Mouse (Mus musculus) lung, postnatal 10 days (tissue): Measurements from ENCODE around the gene Gm20708.
"Not testable (repeated sequence)": the region's sequence is repeated elsewhere in the genome, so short reads cannot be mapped to it uniquely, and the experiment has no call there.

Experiments used
- DNase-seq: peaks from one replicate; pipeline ENCODE4 v3.0.0; 2021

Gm20708 gene

DNA sequence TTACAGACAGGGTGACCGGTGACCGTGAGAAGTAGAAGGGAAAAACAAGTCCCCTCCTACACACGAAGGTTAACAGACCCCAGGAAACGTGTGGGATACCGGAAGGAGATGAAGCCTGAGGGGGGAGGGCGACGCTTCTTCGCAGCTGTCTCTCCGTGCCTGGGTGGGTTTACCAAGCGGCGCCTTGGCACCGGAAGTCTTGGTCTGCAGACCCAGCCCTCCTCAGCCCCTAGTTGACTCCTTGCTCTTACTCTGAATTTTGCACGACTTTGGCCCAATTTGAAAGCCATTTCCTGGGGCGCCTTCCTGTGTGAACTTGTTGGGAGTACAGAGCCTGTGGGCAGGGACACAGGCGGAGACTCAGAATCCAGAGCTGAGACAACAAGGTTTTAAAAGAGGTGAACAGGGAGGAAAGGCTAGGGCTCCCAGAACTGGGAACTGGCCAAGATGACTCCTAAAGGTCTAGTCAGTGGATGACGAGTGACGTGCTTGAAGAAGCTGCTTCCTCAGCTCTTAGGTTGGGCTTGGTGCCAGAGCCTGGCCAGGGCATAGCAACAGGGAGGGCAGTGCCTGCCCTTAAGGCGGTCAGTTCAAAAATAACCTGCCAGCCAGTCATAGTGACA lies 28.2 kb upstream of the Gm20708 start:
- DNase-seq = peak; percentile 89

DNA sequence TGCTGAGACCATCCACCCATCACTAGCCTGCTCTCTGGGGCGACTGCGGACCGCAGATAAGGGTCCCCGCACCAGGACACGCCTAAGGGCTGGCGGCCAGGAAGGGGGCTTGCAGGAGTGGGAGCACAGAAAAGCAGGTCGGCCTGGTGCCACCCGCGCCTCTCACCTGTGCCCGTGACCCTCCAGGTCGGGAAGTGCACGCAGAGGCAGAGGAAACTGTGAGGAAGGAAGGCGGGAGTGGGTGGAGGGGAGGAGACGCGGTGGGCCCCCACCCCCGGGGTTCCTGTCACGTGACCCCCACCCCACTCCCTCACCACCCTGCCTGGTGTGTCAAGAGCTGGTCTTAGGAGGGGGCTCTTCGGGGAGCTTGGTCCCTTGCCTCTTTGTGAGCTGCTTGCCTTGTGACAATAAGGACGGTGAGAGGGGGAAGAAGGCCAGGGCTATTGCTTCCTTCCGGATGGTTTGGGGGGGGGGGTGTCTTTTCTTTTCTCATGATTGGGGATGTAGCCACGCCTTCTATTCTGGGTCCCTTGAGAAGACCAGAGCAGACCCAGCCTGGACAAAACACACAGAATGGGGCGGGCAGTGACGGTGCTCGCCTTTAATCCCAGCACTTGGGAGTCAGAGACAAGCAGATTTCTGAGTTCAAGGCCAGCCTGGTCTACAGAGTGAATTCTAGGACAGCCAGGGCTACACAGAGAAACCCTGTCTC lies 27.3 kb upstream of the Gm20708 start, which contains the start of the genes Tmc8 and Tmc6:
Gene Tmc8, plus strand, starts transcription at position 84 of the 712 bp plus-strand sequence.
Gene Tmc6, minus strand, starts transcription at position 206 of the 712 bp plus-strand sequence.
- peak; percentile 77 for DNase-seq

DNA sequence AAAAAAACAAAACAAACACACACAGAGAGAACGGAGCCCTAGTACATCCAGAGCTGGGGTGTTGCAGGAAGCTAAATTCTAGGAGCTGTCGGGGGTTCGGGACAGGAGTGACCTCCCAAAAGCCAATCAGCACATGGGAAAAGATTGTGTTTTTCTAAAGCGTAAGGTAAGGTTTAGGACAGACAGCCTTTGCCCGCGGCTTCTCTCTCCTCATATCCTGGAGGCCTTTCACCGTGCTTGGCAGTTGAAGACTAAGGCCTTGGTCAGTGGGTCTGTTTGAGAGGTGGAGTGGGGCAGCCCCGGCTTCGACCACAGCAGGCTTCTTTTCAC lies 26.8 kb upstream of the Gm20708 start:
- DNase-seq = no peak

DNA sequence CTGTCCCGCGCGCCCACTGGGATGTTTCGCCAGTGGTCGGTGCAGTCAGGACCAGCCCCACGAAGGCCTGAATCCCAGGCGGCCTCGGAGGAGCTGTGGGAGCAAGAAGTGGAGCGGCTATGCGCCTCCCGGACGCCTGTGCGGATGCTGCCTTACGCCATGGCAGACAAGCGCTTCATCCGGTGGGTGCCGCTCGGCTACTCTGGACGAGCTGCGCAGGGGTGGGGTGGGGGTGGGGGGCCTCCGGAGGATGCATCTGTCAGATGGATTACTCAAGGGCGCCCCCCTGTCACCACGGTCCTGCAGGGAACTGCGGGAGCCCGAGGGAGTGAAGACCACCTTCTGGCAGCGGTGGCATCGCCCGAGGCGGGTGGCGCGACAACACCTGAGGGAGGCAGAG lies 26.4 kb upstream of the Gm20708 start:
- peak; percentile 88 for DNase-seq

DNA sequence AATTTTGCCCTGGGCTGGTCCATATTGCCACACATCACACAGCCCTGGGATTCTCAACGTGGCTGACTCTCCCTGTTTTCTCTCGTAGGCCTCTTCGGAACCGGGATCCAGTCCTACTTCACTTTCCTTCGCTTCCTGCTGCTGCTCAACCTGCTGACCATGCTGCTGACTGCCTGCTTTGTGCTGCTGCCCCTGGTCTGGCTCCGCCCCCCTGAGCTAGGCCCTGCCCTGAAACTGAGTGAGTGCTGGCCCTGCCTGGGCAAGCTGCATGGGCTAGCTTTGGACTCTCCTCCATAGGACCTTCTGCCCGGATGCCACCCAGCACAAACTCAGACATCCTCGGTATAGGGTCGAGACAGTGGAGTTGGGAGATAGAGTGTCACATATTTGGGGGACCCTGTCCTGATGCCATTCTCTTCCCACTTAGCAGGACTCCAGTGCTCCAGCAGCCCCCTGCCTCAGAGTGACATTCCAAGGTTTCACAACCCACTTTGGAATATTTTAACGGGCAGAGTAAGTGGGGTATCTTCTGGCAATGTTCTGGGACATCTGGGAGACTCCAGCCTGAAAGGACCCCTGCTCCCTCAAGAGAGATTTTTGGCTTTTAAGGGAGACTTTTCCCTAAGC lies 25.7 kb upstream of the Gm20708 start:
- DNase-seq = peak; percentile 56

DNA sequence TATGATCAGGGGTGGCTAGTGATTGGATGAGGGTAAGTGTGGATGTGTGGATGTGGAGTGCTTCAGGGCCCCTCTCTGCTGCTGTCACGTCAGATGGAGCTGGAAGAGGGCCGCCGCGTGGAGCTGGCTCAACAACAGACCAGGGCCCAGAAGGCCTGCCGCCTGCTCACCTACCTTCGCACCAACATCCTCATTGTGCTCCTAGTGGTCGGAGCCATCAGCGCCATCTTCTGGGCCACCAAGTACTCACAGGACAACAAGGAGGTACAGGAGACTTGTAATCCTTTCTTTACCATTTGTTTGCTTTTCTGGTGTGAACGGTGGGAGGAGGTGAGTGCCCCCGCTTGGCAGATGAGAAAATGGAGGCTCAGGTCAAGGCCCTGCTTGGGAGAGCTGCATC lies 23.2 kb upstream of the Gm20708 start:
- DNase-seq = peak; percentile 76

DNA sequence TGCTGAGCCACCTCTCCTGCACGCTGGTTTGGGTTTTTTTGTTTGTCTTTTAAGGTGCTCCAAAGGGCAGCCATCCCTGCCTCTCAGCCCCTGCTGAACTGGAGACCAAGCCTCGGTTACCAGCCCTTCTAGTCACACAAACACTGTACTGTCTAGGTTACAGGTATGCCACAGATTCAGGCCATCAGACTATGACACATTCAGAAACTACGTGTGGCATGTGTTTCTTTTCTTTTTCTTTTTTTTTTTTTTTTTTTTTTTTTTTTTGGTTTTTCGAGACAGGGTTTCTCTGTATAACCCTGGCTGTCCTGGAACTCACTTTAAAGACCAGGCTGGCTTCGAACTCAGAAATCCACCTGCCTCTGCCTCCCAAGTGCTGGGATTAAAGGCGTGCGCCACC lies 21.0 kb upstream of the Gm20708 start:
- not testable (repeated sequence) for DNase-seq

DNA sequence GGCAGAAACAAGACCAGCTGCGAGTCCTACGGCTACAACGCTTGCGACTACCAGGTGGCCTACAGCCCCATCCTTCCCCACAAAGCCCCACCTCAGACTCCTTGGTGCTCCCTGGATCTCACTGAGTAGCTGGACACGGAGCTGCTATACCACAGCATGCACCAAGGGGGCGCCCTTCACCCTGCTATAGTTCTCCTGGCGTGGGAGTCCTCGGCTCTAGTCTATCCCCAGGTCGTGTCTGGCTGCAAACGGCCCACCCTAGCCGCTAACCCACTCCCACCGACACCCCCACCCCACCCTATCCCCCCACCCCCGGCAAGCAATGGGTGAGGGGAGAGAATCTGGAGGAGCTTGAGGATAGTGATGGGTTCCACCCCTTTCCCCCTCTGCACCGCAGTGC lies 19.2 kb upstream of the Gm20708 start:
- peak; percentile 83 for DNase-seq

DNA sequence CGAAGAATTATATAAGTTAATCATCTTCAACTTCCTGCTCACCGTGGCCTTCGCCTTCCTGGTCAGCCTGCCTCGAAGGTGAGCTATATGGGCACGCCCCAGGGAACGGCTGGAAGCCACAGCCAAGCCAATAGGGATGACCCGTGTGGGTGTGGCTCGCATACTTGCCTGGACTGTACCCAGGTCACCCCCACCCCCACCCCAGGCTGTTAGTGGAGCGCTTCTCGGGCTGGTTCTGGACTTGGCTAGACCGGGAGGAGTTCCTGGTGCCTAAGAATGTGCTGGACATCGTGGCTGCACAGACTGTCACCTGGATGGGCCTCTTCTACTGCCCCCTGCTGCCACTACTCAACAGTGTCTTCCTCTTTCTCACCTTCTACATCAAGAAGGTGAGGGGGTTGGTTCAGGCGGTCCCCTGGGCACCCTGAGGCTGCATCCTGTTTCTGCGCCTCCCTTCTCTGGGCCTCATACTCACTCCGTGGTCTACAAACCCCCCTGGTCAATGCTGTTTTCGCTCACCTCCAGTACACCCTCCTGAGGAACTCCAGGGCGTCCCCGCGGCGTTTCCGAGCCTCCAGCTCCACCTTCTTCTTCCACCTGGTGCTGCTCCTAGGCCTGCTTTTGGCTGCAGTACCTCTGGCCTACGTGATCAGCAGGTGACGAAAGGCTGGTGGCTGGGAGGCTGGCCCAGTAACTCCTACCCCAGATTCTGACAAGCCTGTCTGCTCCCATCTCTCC lies 18.6 kb upstream of the Gm20708 start:
- peak; percentile 51 for DNase-seq

DNA sequence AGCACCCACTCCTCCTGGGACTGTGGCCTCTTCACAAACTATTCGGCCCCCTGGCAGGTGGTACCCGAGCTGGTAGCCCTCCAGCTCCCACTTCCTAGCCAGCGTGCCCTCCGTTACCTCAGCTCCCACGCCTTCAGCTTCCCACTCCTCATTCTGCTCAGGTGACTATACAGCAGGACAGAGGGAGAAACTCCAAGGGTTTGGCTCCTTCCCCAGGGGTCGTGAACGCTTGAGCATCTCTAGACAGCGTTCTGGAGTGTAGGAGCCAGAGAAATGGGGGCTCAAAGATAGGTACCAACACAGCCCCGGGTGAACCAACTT lies 18.1 kb upstream of the Gm20708 start:
- DNase-seq = no peak

DNA sequence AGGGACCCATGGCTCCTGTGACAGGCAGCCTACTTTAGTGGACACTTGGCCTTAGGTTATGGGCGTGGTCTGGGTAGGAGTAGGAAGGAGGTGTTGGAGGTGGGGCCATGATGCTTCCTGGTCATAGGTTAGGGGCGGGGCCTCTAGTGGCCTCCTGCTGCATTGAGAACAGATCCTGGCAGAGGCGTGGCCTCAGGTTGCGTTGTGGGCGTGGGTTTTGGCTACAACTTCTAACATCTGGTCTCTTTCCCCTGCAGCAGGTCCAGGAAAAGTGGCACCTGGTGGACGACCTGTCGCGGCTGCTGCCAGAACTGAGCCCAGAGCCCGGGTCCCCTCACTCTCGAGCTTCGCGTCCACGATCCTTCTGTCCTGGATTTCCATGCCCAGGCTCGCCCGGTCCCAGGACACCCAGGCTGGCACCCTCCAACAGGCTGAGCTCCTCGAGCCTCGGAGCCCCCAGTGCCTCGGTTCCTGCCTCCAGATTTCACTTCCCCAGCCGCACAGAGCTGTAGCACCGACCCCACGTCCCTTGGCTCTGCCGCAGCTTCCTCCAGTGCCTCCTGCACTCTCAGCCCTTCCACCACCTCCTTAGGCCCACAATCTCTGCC lies 17.1 kb upstream of the Gm20708 start:
- peak; percentile 87 for DNase-seq

DNA sequence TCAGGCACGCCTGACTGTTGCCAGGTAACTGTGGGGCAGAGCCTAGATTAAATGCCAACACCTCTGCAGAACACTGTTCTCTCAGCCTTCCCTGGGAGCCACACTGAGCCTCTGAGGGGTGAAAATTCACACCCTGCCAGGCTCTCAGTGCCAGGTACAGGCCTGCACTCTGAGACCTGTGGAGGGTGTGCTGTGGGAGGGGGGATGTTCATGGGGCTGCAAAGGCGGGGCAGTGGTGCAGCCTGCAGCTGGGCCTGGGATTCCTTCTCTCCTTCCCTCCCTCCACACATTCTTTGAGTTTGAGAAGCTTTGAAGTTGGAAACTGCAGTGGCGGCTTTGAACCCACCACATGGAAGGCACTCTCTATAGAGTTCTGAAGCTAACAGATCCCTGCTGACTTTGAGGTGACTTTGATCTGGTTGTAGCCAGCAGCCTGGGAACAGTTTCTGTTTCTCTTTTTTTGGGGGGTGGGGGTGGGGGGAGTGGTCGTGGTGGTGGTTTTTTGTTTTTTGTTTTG lies 15.4 kb upstream of the Gm20708 start:
- DNase-seq = no peak

DNA sequence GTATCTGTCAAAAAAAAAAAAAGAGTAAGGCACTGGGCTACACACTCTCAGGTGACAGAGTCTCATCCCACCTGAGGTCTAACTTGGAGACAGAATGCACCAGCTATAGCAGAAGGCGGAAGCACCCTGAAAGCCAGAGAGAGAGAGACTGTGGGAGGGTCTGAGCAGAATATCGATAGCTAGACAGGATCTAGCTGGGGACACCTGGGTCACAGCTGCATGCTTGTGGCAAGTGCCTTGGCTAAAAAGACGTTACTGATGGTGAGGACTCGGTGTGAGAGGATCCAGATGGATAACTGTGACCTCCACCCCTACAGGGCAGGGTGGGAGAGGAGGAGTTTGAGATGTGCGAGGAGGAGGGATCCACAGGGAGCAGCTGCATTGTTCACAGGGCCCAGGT lies 12.5 kb upstream of the Gm20708 start:
- DNase-seq = no peak

DNA sequence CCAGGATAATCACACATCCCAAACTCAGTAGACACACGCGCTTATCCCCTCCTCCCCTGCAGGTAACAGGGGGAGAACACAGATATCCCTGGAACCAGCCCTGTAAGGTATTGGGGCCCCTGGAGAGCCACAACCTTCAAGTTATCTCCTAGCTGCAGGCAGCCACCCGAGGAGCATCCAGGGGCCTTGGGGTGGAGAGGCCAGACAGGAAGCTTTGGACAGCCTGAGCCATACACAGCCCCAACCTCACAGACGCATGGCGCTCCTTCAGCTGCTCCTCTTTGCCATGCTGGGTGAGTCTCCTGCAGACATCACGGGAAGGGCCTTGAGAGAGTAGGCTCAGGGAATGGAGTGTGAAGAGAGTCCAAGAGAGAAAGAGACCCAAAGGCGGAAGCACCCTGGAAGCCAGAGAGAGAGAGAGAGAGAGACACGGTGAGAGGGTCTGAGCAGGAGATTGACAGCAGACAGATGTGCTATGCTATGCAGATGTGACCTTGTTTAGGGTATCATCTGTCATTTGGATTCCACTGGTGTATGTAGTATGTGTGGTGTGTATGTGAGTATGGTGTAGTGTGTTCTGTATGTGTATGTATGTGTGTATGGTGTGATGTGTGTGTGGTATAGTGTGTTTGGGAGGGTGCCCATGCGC lies 11.8 kb upstream of the Gm20708 start, which contains the start of gene 6030468B19Rik:
Gene 6030468B19Rik, plus strand, starts transcription at position 150 of the 649 bp plus-strand sequence.
- no peak for DNase-seq

DNA sequence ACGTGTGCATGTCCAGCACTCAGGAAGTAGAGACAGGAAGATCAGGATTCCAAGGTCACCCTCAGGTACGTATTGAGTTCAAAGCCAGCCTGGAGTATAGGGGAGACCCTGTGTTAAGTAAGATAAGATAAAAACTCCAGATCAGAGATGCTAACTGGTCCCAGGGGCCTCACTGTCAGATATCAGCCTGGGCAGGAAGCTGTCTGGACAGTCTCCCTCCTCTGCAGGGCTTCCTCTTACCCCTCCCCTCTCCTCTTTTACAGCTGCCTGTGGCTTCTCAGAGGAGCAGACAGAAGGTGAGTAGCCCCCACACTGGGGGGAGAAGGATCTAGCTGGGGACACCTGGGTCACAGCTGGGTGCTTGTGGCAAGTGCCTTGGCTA lies 11.3 kb upstream of the Gm20708 start:
- no peak for DNase-seq

DNA sequence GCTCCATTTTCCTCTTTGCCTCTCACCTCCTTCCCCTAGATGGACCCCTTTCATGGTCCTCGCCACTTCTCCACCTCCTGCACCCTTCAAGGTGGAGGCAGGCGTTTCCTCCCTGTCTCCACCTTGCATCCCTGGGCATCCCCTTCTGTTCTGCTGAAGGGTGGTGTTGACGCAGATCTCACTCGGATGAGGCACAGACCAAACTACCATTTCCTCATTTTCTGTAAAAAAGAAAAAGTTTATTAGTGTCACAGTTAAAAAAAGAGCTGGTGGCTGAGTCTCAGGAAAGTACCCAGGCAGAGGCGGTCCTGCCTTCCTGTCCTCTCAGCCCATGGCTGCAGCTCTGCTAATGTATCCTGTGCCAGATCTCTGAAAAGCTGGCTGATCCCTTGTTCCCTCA lies 10.3 kb upstream of the Gm20708 start:
- DNase-seq = no peak

DNA sequence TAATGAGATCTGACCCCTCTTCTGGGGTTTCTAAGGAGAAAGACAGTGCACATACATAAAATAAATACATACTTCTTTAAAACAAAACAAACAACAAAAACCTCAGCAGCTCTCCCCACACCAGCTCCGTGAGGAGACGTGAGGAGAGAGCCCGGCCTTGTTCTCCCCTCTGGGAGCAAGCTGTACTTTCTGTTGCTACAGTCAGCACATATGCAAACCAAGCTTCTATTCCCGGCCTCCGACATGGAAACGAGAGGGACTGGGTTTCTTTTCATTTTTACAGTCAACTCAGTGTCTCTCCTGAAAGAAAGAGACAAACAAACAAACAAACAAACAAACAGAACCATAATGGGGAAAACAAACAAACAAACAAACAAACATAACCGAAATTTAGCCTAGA lies 9.4 kb upstream of the Gm20708 start:
- no peak for DNase-seq

DNA sequence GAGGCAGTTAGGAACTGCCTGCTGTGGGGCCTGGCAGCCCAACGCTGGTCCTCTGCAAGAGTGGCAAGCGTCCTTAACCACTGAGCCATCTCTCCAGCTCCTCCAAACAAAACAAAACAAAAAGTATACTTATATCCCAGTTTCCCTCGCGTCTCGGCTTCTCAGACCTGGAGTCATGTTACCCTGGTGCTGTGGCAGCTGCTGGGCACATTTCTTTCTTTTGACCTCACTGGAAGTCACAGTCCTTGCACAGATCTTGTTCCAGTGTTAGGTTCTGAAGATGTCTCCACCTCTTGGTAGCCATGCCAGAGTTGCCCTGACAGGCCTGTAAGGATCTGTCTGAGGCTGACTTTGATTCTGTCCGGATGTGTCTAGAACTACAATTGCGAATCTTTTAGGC lies 7.8 kb upstream of the Gm20708 start:
- no peak for DNase-seq

DNA sequence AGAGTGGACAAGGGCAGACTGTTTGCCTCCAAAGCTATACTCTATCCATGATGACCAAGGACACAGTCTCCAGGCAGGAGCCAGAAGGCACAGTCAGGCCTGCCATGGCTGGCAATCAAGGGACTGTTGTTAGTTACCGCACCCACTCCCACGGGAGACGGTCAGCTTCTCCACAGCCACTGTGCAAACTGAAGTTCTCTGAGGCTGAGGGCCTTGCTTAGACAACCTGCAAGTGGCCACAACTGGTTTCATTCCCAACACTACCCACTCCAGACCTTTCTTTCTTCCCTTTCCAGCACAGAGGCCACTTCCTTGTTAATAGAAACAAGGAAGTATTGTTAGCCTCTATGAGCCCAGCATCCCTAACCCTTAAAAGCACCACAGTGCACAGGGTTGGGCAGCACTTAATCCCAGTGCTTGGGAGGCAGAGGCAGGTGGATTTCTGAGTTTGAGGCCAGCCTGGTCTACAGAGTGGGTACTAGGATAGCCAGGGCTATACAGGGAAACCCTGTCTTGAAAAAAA lies 6.2 kb upstream of the Gm20708 start:
- DNase-seq = no peak

DNA sequence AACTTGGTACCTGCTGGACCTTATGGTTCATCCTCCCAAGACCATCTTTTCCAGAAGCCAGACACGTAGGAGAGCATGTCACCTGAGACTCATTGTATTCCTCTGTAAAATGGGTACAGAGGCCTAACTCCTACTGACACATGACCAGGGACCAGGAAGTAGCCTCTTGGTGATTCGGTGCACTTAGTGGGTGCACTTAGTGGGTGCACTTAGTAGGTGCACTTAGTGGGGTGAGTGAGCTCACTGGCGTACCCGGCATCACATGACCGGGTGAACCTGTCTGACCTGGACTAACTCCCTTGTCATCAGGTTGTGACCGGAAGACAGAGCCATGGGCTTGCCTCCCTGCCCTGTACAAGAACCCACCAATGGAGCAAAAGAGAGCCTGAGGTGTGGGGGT lies 2.7 kb upstream of the Gm20708 start:
- DNase-seq = no peak

DNA sequence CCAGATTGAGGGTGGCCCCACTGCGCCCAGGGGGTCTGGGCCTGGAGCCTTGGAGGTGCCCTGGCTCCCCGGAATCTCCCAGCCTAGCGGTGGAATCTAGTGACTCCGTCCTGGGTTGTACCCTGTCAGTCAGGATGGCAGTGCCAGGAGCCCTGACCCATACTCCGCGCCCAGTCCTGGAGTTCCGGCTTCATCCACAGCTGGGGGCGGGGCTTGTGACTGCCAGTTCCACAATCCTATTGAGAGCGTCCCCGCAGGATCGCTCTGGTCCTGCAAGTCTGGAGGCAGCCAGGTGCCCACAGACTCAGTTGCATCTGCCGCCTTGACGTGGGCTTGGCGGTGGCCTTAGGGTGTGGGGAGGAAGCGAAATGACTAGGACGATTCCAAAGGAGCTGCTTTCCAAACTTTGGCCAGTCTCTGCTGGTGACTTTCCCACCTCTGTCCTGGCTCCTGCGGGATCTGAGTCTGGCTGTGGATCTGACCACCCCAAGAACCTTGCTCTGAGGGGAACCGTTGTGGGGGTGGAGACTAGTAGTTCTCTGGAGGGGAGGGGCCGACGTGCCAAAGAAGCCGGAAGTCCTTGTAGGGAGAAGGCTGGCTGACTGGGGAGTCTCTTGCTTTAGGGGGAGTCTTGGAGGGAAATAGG lies 1.1 kb downstream of the Gm20708 start:
- peak; percentile 94 for DNase-seq

DNA sequence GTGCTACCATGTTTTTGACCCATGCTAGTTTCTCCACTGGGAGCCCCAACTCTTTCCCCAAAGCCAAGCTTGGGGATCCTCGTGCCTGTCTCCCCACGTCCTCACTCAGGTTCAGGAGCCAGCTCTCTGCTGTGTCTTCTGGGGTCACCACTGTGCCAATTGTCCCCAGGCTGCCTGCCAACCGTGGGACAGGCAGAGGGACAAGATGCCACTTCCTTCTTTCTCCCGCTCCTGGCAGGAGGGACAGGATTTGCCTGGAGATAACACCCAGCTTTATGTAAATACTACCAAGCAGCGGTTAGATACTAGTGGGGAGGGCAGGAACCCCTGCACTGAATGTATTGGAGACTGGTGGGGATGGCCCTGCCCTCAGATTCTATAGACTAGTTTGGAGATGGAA lies 4.4 kb downstream of the Gm20708 start:
- no peak for DNase-seq
